In genomic region chr4:82587146-82587870, GRCm38 (mm10) we compare ENCODE assay signal across 15 mouse cellular contexts.
DNase-seq lines count a peak whose midpoint lies in the region; ATAC-seq and TF ChIP-seq lines count a peak whose summit lies in the region.
"Had no signal": no experiment of that assay in that cellular context is flagged by ENCODE, and none has a peak within 500 bp of the region (broad histone marks: within the 10 kb centered on the region; RNA-seq: fewer than 3 reads in every experiment).

No protein-coding gene starts in this region.

- H3K27me3 ChIP-seq in kidney, embryonic 14.5 days (ENCODE audit: control insufficient read depth, insufficient read depth, low read length): no peaks in the 10 kb centered on the region
- H3K27me3 ChIP-seq: embryonic facial prominence, embryonic 15.5 days; neural tube, embryonic 15.5 days had no signal

- H3K4me1 ChIP-seq in kidney, embryonic 14.5 days (ENCODE audit: control insufficient read depth, insufficient read depth, low read length): no peaks in the 10 kb centered on the region
- H3K4me1 ChIP-seq: neural tube, embryonic 15.5 days had no signal

- 0 out of 2 replicates have a peak overlapping the region, but pooled peaks have one; percentile 23 for H3K9ac ChIP-seq in kidney, embryonic 14.5 days (ENCODE audit: low read depth, low read length)
- H3K9ac ChIP-seq: embryonic facial prominence, embryonic 15.5 days; neural tube, embryonic 15.5 days had no signal

- ATAC-seq in kidney, embryonic 14.5 days (ENCODE audit: low FRiP score, low TSS enrichment): no peak

- H3K4me2 ChIP-seq in kidney, embryonic 14.5 days (replicated peaks; ENCODE audit: low read depth, low read length): no peak overlapping the region
- H3K4me2 ChIP-seq: embryonic facial prominence, embryonic 15.5 days; heart, embryonic 11.5 days; neural tube, embryonic 15.5 days had no signal

- H3K27ac ChIP-seq in kidney, embryonic 14.5 days (ENCODE audit: low read depth, low read length): 0 out of 2 replicates have a peak overlapping the region, but pooled peaks have one; percentile 17
- H3K27ac ChIP-seq: embryonic facial prominence, embryonic 15.5 days; neural tube, embryonic 15.5 days had no signal

- TF ChIP-seq POLR2A in brain, embryonic 14.5 days (IDR thresholded peaks at IDR 0.05; ENCODE audit: borderline replicate concordance, extremely low read depth, insufficient read depth, insufficient read length, poor library complexity, severe bottlenecking): no peak

- no peak overlapping the region for H3K4me3 ChIP-seq in kidney, embryonic 14.5 days (ENCODE audit: low read length)
- H3K4me3 ChIP-seq: embryonic facial prominence, embryonic 15.5 days; neural tube, embryonic 15.5 days had no signal

- 59% methylated on average over 16 of the region's 16 CpGs for WGBS in kidney, embryonic 14.5 days

- H3K9me3 ChIP-seq in kidney, embryonic 14.5 days (ENCODE audit: control insufficient read depth, low read length): no peaks in the 10 kb centered on the region
- H3K9me3 ChIP-seq: embryonic facial prominence, embryonic 15.5 days; neural tube, embryonic 15.5 days had no signal

- no peak for DNase-seq in kidney, adult 8-10 months
- DNase-seq in brain, embryonic 14.5 days (ENCODE audit: low read depth): peak; percentile 47
- DNase-seq in cerebellum, adult 9-11 months: peak; percentile 70
- peak; percentile 27 for DNase-seq in layer of hippocampus, adult 9-11 months
- no peak for DNase-seq in adrenal gland, adult 18-20 months (ENCODE audit: low spot score in 2 of 2)
- DNase-seq in lung, postnatal 10 days: no peak
- no peak for DNase-seq in kidney, postnatal 36 days
- DNase-seq: gastrocnemius, postnatal 10 days; kidney, postnatal 4 days; lung, adult 2 months; right cerebral cortex, postnatal 25 days had no signal

- TF ChIP-seq CTCF in brain, embryonic 14.5 days (IDR thresholded peaks at IDR 0.05; ENCODE audit: borderline replicate concordance, extremely low read depth, insufficient read depth, insufficient read length): no peak

- no peaks in the 10 kb centered on the region for H3K36me3 ChIP-seq in kidney, embryonic 14.5 days (ENCODE audit: control insufficient read depth, insufficient read depth, low read length)
- H3K36me3 ChIP-seq: embryonic facial prominence, embryonic 15.5 days; neural tube, embryonic 15.5 days had no signal

Comparison
In these comparisons a context has a peak if more than half of its experiments do, and no peak if none do; other contexts are left out.
1. DNase-seq: peak in brain, embryonic 14.5 days (single experiment), cerebellum, adult 9-11 months (single experiment) and layer of hippocampus, adult 9-11 months (single experiment); none in kidney, adult 8-10 months (0 of 2), adrenal gland, adult 18-20 months (0 of 2), lung, postnatal 10 days (single experiment) and kidney, postnatal 36 days (0 of 2).